Mouse (Mus musculus): ENCODE measurements around the gene Cpsf4.

GRCm38 (mm10) chr5:145219981-145220380, 53.0 kb downstream of the Cpsf4 start:
- TF ChIP-seq CTCF (IDR thresholded peaks at IDR 0.05; ENCODE audit: control insufficient read depth, insufficient read depth, low read length) (no peak), POLR2A (IDR thresholded peaks at IDR 0.05; ENCODE audit: borderline replicate concordance, control insufficient read depth, low read depth, low read length) (no peak)
